Comparison of ENCODE assay signal across 8 mouse cellular contexts in genomic region chr6:83124851-83125312, GRCm38 (mm10). TPM values are rescaled to one million over a fixed set of nuclear protein-coding genes. Genes with fewer than 3 reads are reported as not detected.
A peak's percentile ranks its signal among the peaks of the same experiment; 100 is the strongest.
DNase-seq lines count a peak whose midpoint lies in the region; ATAC-seq and TF ChIP-seq lines count a peak whose summit lies in the region.

No protein-coding gene starts in this region.

- H3K27ac ChIP-seq in gastrocnemius, adult 2 months = peak overlapping the region; percentile 91

- H3K4me3 ChIP-seq in gastrocnemius, adult 2 months = peak overlapping the region; percentile 84

- intact Hi-C loops in gastrocnemius, adult 2 months (cut with DNase I) = no loop called here

- TF ChIP-seq CTCF in gastrocnemius, adult 2 months (IDR thresholded peaks at IDR 0.05) = no peak

- DNase-seq in ZHBTc4 (ENCODE audit: low read depth, low spot score) = peak; percentile 96
- peak; percentile 93 for DNase-seq in gastrocnemius, adult 2 months
- peak; percentile 91 for DNase-seq in hindlimb bud, embryonic 11.5 days (ENCODE audit: extremely low spot score, low read depth, low spot score)
- DNase-seq in left cerebral cortex, adult 9 months (ENCODE audit: low spot score in 2 of 2) = peak; percentile 84 to 92
- DNase-seq in right cerebral cortex, postnatal 14 days = peak; percentile 85
- DNase-seq in urinary bladder, postnatal 36 days (ENCODE audit: low spot score in 2 of 2) = peak; percentile 87 to 93

- peak; percentile 64 for ATAC-seq in common myeloid progenitor, adult 5-6 weeks (replicated peaks; ENCODE audit: low read depth, poor library complexity, severe bottlenecking)
- peak; percentile 56 for ATAC-seq in megakaryocyte progenitor cell, adult 5-6 weeks (replicated peaks; ENCODE audit: poor library complexity)

RNA-seq across cellular contexts. Expression of gene Ino80b, which starts 0.3 kb away (rescaled TPM):
- 40.2 and 58.8 TPM in 2 replicates for total RNA-seq in common myeloid progenitor, adult 5-6 weeks (2017)
- total RNA-seq in gastrocnemius, adult 2 months (2021) = 10 to 100 TPM; 13.7 to 16.3 TPM
- 20.7 and 24.4 TPM in 2 replicates for total RNA-seq in megakaryocyte progenitor cell, adult 5-6 weeks (2015)
- 35.5 and 44.4 TPM in 2 replicates for total RNA-seq in megakaryocyte progenitor cell, adult 5-6 weeks (2017)

RNA-seq across cellular contexts. Expression of gene Wbp1, which starts 3.5 kb away (rescaled TPM):
- 70.1 and 85.3 TPM in 2 replicates for total RNA-seq in common myeloid progenitor, adult 5-6 weeks (2017)
- 10 to 100 TPM; 43.3 to 45.6 TPM for total RNA-seq in gastrocnemius, adult 2 months (2021)
- 25.8 and 27.8 TPM in 2 replicates for total RNA-seq in megakaryocyte progenitor cell, adult 5-6 weeks (2015)
- total RNA-seq in megakaryocyte progenitor cell, adult 5-6 weeks (2017) = 85.0 and 96.7 TPM in 2 replicates

RNA-seq across cellular contexts. Expression of gene Mogs, which starts 9.6 kb away (rescaled TPM):
- 80.9 and 86.2 TPM in 2 replicates for total RNA-seq in common myeloid progenitor, adult 5-6 weeks (2017)
- 1 to 10 TPM; 4.7 to 6.6 TPM for total RNA-seq in gastrocnemius, adult 2 months (2021)
- total RNA-seq in megakaryocyte progenitor cell, adult 5-6 weeks (2015) = 54.6 and 69.0 TPM in 2 replicates
- 122 and 130 TPM in 2 replicates for total RNA-seq in megakaryocyte progenitor cell, adult 5-6 weeks (2017)

RNA-seq across cellular contexts. Expression of gene Rtkn, which starts 10.4 kb away (rescaled TPM):
- 0.96 and 3.9 TPM in 2 replicates for total RNA-seq in common myeloid progenitor, adult 5-6 weeks (2017)
- 10 to 100 TPM; 12.2 to 15.3 TPM for total RNA-seq in gastrocnemius, adult 2 months (2021)
- total RNA-seq in megakaryocyte progenitor cell, adult 5-6 weeks (2015) = 1.9 and 2.4 TPM in 2 replicates
- total RNA-seq in megakaryocyte progenitor cell, adult 5-6 weeks (2017) = 2.2 and 2.4 TPM in 2 replicates

RNA-seq across cellular contexts. Expression of gene Mrpl53, which starts 16.0 kb away (rescaled TPM):
- 25.3 and 30.0 TPM in 2 replicates for total RNA-seq in common myeloid progenitor, adult 5-6 weeks (2017)
- 100 to 1,000 TPM in 1 of 2 experiments, 10 to 100 TPM in 1; 94.7 to 121 TPM for total RNA-seq in gastrocnemius, adult 2 months (2021)
- 53.6 and 60.8 TPM in 2 replicates for total RNA-seq in megakaryocyte progenitor cell, adult 5-6 weeks (2015)
- total RNA-seq in megakaryocyte progenitor cell, adult 5-6 weeks (2017) = 19.5 and 29.2 TPM in 2 replicates

Comparison
In these comparisons a context has a peak if more than half of its experiments do, and no peak if none do; other contexts are left out.
1. Peak in every context shown above with its lines: DNase-seq, ATAC-seq, H3K4me3 ChIP-seq and H3K27ac ChIP-seq.
2. RNA of gene Mogs, which starts 9.6 kb away (total RNA-seq): 54.6 to 130 TPM in megakaryocyte progenitor cell, adult 5-6 weeks and 80.9 to 86.2 TPM in common myeloid progenitor, adult 5-6 weeks; 4.7 to 6.6 TPM in gastrocnemius, adult 2 months; every median in the first group is over 4 times any median in the second.